Mouse (Mus musculus) liver, embryonic 12.5 days (tissue): Measurements from ENCODE around the gene Lin7a. TPM values are rescaled to one million over a fixed set of nuclear protein-coding genes. Genes with fewer than 3 reads are reported as not detected.
A peak's percentile ranks its signal among the peaks of the same experiment; 100 is the strongest.

Experiments used
- ATAC-seq: fragments of 200-750 bp; cut with Nextera tagmentation; 2 replicates; pipeline ENCODE4 v1.8.0; 2017; ENCODE audit warnings: moderate number of reproducible peaks, mild to moderate bottlenecking, moderate library complexity
- H3K27ac ChIP-seq: fragments of 300-500 bp; sonication (generic); 2 replicates; pipeline ENCODE4 v1.5.1; 2016; ENCODE audit warnings: mild to moderate bottlenecking
- H3K27me3 ChIP-seq: fragments of 300-500 bp; sonication (generic); replicated peaks from 2 replicates; pipeline ENCODE4 v1.6.1; 2016; ENCODE audit warnings: mild to moderate bottlenecking, moderate library complexity
- H3K36me3 ChIP-seq: fragments of 300-500 bp; sonication (generic); 2 replicates; pipeline ENCODE4 v1.6.1; 2016; ENCODE audit warnings: mild to moderate bottlenecking, moderate library complexity
- H3K4me1 ChIP-seq: fragments of 300-500 bp; sonication (generic); 2 replicates; pipeline ENCODE4 v1.6.1; 2016
- H3K4me2 ChIP-seq: fragments of 300-500 bp; sonication (generic); 2 replicates; pipeline ENCODE4 v1.6.1; 2016; ENCODE audit warnings: mild to moderate bottlenecking, moderate library complexity
- H3K4me3 ChIP-seq: fragments of 300-500 bp; sonication (generic); 2 replicates; pipeline ENCODE4 v1.5.1; 2016; ENCODE audit warnings: mild to moderate bottlenecking, moderate library complexity
- H3K9ac ChIP-seq: fragments of 300-500 bp; sonication (generic); 2 replicates; pipeline ENCODE4 v1.6.1; 2016; ENCODE audit warnings: mild to moderate bottlenecking, moderate library complexity
- H3K9me3 ChIP-seq: fragments of 300-500 bp; sonication (generic); replicated peaks from 2 replicates; pipeline ENCODE4 v1.6.1; 2016; ENCODE audit warnings: mild to moderate bottlenecking, moderate library complexity
- WGBS: fragments of 180-500 bp; shearing (Covaris S2); methylation state at CpG from one replicate; pipeline ENCODE4 v1.1.7; 2016; ENCODE audit not compliant: insufficient replicate concordance; 5-methylcytosine and 5-hydroxymethylcytosine counted together
- polyA plus RNA-seq: library from polyadenylated mRNA; unstranded; fragments of >200 nt; fragmentation: Nextera tagmentation; extraction: Ambion mirVana; gene quantifications from 2 replicates; pipeline ENCODE4 v1.2.1, GENCODE M21; 2016

The Lin7a gene
- 0.72 and 1.2 TPM in 2 replicates for polyA plus RNA-seq

DNA sequence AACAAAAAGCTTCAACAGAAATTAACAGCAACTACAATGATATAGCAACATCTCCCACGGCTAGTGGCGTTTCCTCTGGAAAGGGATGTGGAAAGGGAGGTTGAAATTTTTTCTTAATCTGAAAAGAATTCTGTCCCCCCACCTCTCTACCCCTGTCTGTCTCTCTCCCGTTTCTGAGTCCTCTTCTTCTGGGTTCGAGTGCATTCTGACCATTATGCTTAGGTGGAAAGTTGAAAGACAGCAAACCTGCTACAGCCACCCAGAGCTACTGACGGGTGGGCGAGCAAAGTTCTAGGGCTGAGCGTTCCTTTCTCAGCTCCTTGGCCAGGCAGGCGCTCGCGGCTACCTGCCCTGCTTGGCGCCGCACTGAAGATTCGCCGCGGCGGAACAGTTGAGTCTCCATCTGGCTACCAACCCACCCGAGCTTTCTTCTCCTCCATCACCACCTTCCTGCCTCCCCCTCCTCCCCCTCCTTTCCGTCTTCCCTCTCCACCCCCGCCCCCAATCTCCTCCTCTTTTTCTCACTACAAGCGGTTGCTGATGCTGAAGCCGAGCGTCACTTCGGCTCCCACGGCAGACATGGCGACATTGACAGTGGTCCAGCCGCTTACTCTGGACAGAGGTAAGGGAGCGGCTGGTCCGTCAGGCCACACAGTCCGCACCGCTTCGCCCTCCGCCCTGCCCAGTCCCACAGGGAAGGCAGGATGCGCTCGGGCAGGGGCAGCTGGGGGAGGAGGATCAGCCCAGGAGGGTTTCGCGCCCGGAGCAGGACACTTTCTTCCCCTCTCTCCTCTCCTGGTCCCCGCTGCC, at the start of gene Lin7a:
Gene Lin7a (plus strand): TSS at position 366 of the 810 bp plus-strand sequence.
- H3K27ac ChIP-seq: peak within 1 kb of the TSS; percentile 49; the same call in 1 of the 2 replicates
- peak within 1 kb of the TSS; percentile 50 for H3K4me3 ChIP-seq
- H3K4me2 ChIP-seq: peak within 1 kb of the TSS; percentile 64
- no peaks in the 10 kb centered on the region for H3K9me3 ChIP-seq
- no peak within 1 kb of the TSS; the same call in 1 of the 2 replicates for H3K9ac ChIP-seq
- ATAC-seq: peak; percentile 53
- H3K27me3 ChIP-seq: peaks cover 31% of the 10 kb centered on the region
- H3K36me3 ChIP-seq: no peaks in the 10 kb centered on the region
- 3% methylated on average over 38 of the region's 38 CpGs for WGBS
- no peaks in the 10 kb centered on the region for H3K4me1 ChIP-seq

DNA sequence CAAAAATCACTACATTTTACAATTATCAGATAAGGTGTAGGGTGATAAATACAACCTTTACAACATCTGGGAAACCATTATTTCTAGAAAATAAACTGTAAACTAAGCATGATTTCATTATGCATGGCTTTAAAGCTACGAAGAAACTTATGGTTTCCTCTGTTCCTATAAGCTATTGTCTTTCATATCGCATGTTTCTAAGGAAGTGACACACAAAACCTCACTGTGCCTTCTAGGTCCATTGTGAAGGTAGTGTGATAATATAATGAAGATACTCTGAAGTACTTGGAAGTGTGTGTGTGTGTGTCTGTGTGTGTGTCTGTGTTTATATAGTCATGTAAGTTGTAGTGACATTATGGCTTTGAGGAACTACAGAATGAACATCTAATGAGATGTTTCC, 49.8 kb upstream of the Lin7a start:
- no peak for ATAC-seq
- 58% methylated on average over 2 of the region's 2 CpGs for WGBS

DNA sequence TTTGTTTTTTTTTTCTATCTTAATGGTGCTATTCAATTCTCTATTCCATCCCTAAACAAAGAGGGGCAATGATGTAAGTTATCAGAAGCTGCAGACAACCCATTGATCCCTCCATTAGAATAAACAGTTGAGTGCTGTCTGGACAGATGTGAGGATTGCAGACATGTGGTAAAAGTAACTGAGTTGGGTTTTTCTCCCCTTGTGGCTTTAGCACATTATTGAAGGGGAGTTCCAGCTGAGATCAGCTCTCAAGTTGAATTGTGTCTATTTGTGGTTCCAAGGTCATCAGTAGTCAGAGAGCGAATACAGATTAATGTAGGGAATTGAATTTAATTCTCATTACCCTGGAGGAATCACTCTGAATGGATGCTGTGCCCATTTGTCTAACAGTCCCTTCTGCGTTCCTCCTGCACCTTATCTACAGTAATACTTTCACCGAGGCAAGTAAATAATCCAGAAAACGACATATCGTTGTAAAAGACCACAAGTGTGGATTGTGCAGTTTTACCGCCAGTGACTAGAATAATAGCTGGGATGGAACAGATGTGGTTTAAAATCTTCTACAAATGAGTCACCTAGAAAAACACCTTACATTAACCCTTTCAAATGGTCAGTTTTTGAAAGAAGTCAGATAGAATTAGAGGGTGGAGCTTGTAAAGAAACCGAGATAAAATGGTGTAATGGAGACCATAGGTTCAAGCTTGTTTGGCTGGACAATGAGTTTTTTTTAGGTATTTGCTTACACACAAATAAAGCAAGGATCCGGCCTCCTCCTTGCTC, 48.9 kb upstream of the Lin7a start:
- Histone ChIP-seq H3K9ac (no peak overlapping the region), H3K4me2 (no peak overlapping the region)
- WGBS: 75% methylated on average over 8 of the region's 8 CpGs

More for the DNA sequence above, 49.8 kb upstream of the Lin7a start:
- Histone ChIP-seq H3K27me3 (no peaks in the 10 kb centered on the region), H3K4me1 (no peaks in the 10 kb centered on the region), H3K27ac (no peak overlapping the region), H3K9ac (no peak overlapping the region), H3K36me3 (no peaks in the 10 kb centered on the region), H3K9me3 (no peaks in the 10 kb centered on the region), H3K4me2 (no peak overlapping the region), H3K4me3 (no peak overlapping the region)

DNA sequence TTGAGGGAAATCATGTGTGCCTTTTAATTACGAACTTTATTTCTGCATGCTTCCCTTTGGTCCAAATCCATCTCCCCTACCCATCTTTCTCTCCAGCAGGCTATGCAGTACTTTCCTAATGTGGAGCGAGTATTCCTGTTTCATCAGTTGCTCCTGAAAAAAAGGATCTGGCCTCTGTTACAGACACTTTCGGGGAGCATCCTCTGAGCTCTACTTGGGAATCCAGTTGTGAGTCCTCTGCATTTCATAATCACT, 48.4 kb upstream of the Lin7a start:
- Histone ChIP-seq H3K4me3 (no peak overlapping the region), H3K27ac (no peak overlapping the region), H3K9me3 (no peaks in the 10 kb centered on the region), H3K4me1 (no peaks in the 10 kb centered on the region), H3K36me3 (no peaks in the 10 kb centered on the region), H3K27me3 (no peaks in the 10 kb centered on the region), H3K4me2 (no peak overlapping the region), H3K9ac (no peak overlapping the region)
- no peak for ATAC-seq
- WGBS: 64% methylated on average over 3 of the region's 3 CpGs

More for the DNA sequence above, 48.9 kb upstream of the Lin7a start:
- H3K27ac ChIP-seq: no peak overlapping the region
- no peaks in the 10 kb centered on the region for H3K27me3 ChIP-seq
- no peaks in the 10 kb centered on the region for H3K36me3 ChIP-seq
- no peak for ATAC-seq
- H3K9me3 ChIP-seq: no peaks in the 10 kb centered on the region
- no peak overlapping the region for H3K4me3 ChIP-seq
- H3K4me1 ChIP-seq: no peaks in the 10 kb centered on the region

DNA sequence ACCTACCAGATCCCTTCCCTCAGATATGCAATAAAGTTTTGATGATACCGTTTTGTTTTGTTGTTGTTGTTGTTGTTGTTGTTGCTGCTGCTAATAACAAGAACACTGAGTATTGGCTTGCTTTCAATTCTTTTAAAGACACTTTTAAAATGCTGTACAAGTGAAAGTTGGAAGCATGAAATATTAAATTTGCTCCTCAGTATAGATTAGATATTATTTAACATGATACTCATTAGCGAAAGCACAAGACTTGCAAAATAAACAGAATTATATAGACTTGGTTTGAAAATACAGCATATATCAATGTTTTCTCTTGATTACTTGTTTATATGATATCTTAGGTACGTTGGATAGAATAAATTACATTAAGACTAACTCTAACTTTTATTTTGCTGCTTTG, 47.7 kb upstream of the Lin7a start:
- H3K4me1 ChIP-seq: no peaks in the 10 kb centered on the region
- ATAC-seq: no peak
- H3K27me3 ChIP-seq: no peaks in the 10 kb centered on the region
- H3K27ac ChIP-seq: no peak overlapping the region
- H3K4me2 ChIP-seq: no peak overlapping the region
- no peak overlapping the region for H3K4me3 ChIP-seq
- H3K36me3 ChIP-seq: no peaks in the 10 kb centered on the region
- 67% methylated on average over 3 of the region's 3 CpGs for WGBS
- H3K9me3 ChIP-seq: no peaks in the 10 kb centered on the region
- H3K9ac ChIP-seq: no peak overlapping the region

DNA sequence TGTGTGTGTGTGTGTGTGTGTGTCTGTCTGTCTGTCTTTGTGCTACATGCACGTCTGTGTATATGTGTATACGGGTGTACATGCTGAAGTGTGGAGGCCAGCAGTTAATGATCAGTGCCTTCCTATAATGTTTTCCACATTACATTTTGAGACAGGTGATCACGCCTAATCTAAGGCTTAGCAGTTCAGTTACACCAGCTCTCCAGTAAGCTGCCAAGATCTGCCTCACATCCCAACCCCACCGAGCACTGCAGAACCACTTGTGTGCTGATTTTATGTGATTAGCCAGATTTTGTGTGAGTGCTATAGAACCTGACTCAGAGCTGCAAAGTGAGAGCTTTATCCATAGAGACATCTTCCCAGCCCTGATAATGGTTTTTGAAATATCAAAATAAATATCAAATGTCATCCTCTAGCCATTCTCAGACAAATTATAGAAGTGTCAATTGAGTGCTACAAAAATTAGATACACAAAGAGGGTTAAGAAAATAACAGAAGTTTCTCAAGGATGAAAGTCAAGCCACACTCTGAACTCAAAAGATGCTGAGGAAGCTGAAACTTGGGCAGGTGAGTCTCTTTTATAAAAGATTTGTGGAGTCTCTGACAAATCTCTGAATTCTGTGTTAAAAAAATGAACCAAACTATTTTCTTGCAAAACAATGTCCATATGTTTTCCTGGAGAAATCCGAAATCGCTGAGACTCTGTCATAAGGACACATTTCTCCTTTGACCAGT, 46.7 kb upstream of the Lin7a start:
- Histone ChIP-seq H3K4me1 (no peaks in the 10 kb centered on the region), H3K27ac (no peak overlapping the region), H3K27me3 (no peaks in the 10 kb centered on the region), H3K36me3 (no peaks in the 10 kb centered on the region), H3K4me3 (no peak overlapping the region), H3K9me3 (no peaks in the 10 kb centered on the region), H3K9ac (no peak overlapping the region), H3K4me2 (no peak overlapping the region)
- no peak for ATAC-seq
- WGBS: 79% methylated on average over 6 of the region's 6 CpGs

DNA sequence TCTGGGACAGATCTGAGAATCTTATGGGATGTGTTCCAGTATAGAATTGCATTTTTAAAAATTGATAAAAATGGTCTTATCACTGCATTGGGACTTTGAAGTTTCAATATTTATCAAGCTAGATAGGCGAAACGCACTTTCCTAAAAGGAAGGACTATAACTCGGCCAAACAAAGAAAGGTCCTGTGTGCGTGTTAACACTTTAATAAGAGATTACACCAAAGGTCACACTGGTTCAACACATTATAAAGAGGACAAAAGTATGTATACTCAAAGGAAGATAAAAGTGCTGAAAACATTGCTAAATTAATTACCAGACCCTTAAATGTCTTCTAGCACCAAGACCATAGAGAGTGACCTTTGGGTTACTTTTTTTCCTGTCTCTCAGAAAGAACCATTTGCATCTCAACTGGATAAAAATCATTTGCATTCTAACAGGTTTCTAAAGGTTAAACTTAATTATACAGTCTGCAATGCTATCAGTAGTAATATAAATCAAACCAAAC, 46.1 kb upstream of the Lin7a start:
- Histone ChIP-seq H3K4me2 (no peak overlapping the region), H3K36me3 (no peaks in the 10 kb centered on the region), H3K9ac (no peak overlapping the region), H3K27ac (no peak overlapping the region), H3K9me3 (no peaks in the 10 kb centered on the region), H3K4me1 (no peaks in the 10 kb centered on the region), H3K27me3 (no peaks in the 10 kb centered on the region), H3K4me3 (no peak overlapping the region)
- 87% methylated on average over 4 of the region's 4 CpGs for WGBS
- ATAC-seq: no peak

DNA sequence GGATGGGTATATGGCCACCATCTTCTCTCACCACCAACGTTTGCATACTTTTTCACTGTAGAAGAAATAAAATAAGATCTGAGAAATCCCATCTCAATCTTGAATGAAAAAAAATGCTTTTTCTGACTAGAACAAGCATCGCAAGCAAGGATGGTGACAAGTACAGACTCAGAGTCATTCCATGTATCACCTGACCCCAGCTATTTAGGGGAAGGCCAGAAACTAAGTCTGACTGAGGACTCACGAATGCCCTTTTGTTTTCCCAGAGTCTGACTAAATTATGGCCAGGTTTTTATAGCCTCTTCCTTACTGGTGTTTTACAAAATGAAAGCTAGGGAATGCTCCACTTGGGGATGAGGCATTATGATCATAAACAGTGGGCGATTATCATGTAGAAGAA, 45.6 kb upstream of the Lin7a start:
- Histone ChIP-seq H3K9ac (no peak overlapping the region), H3K4me2 (no peak overlapping the region), H3K27ac (no peak overlapping the region), H3K9me3 (no peaks in the 10 kb centered on the region), H3K36me3 (no peaks in the 10 kb centered on the region), H3K4me1 (no peaks in the 10 kb centered on the region), H3K4me3 (no peak overlapping the region), H3K27me3 (no peaks in the 10 kb centered on the region)
- 71% methylated on average over 4 of the region's 4 CpGs for WGBS
- ATAC-seq: no peak

DNA sequence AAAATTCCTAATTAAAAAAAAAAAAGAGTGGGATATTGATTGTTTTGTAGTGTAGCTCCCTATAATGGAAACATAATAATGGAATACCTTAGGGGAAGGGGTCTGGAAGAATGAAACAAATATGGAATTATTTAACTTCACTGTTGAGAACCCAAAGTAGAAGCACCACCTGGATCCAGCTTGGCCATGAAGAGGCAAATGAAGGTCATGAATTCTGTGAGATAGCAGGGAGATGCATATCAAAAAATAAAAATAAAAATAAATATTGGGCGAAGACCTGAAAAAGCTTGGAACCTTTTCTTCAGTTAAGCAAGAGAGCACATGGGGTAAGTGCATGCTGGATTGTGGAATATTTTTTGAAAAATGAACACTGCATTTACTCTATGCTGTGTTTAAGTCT, 43.6 kb upstream of the Lin7a start:
- Histone ChIP-seq H3K27ac (no peak overlapping the region), H3K36me3 (no peaks in the 10 kb centered on the region), H3K27me3 (no peaks in the 10 kb centered on the region), H3K4me2 (no peak overlapping the region), H3K4me1 (no peaks in the 10 kb centered on the region), H3K9me3 (no peaks in the 10 kb centered on the region), H3K4me3 (no peak overlapping the region), H3K9ac (no peak overlapping the region)
- no peak for ATAC-seq
- WGBS: 67% methylated on average over 1 of the region's 1 CpGs

DNA sequence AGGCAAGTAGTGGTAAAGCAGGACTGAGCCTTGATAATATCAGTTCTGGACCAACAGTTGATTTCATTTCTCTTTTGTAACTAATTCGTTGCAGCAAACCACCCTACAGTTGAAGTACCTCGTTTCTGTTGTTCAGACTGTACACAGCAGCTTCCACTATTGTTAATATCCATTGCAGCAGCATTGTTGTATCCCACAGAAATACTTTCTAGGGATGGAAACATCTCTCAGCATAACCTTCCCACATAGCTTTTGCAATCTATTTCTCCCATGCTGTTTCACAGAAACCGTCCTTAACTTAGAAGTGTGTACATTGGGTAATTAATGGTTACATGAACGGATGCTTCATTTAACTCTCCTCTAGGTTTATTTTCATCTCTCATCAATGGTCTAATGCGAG, 42.7 kb upstream of the Lin7a start:
- Histone ChIP-seq H3K4me3 (no peak overlapping the region), H3K4me2 (no peak overlapping the region), H3K27ac (no peak overlapping the region), H3K36me3 (no peaks in the 10 kb centered on the region), H3K4me1 (no peaks in the 10 kb centered on the region), H3K9ac (no peak overlapping the region), H3K9me3 (no peaks in the 10 kb centered on the region), H3K27me3 (no peaks in the 10 kb centered on the region)
- WGBS: 61% methylated on average over 5 of the region's 5 CpGs
- no peak for ATAC-seq

DNA sequence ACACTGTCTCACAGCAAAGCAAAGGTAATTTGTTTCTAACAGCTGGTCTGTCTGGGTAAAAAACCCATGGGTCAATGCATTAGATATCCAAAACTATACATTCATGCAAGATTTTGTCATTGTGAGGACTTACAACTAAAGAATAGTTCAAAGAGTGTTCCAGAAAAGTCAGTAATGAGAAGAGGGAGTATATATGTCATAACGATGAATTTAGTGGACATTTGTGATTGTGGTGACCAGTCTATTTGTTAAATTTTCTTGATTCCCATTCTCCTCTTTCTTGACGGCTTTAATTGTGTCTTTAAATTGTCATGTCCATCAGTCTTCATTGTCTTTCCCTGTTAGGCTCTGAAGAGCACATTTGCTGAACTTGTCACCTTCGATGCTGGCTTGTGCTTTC, 42.1 kb upstream of the Lin7a start:
- 55% methylated on average over 3 of the region's 3 CpGs for WGBS
- Histone ChIP-seq H3K4me2 (no peak overlapping the region), H3K4me3 (no peak overlapping the region), H3K9me3 (no peaks in the 10 kb centered on the region), H3K36me3 (no peaks in the 10 kb centered on the region), H3K27me3 (no peaks in the 10 kb centered on the region), H3K4me1 (no peaks in the 10 kb centered on the region), H3K9ac (no peak overlapping the region), H3K27ac (no peak overlapping the region)
- ATAC-seq: no peak
